Mouse (Mus musculus) cerebellum, postnatal 10 days (tissue): Measurements from ENCODE around the gene Tex35.

Source experiments
- DNase-seq, 2 experiments: peaks; one replicate each; pipeline ENCODE4 v3.0.0; 2021; ENCODE audit warnings: mixed read lengths in 2 of 2

Gene Tex35

DNA sequence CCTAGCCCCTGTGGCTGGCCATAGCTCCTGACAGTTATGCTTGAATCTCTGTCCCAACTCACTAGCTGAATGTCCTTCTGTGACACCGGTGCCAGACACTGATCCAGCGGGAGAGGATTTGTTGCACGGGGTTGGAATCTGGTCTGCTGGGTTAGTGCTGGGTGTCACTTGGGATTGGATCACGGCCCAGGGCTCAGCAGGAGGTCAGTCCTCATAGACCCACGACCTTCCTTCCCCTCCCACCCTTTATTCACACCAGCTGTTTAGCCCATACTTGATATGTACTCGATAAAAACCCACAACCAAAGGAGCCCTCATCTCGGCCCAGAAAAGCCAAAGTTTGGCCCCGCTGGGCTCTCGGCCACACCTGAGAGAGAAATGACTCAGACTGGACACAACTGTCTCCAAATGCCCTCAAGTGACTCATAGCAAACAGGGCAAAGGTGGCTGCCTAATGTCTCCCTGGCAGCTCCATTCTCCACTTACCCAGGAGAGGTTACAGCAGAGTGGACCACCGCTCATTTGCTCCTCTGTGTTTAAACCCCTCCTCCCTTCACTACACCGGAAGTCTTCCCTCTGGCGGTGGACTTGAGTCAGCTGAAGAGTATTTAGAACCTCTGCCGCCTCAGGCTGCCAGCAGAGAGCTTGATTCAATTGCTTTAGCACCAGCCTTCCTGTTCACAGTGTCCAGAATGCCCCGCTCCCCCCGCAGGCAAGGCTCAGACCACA is 27.2 kb downstream of the Tex35 start:
- DNase-seq = peak; percentile 43 to 45

DNA sequence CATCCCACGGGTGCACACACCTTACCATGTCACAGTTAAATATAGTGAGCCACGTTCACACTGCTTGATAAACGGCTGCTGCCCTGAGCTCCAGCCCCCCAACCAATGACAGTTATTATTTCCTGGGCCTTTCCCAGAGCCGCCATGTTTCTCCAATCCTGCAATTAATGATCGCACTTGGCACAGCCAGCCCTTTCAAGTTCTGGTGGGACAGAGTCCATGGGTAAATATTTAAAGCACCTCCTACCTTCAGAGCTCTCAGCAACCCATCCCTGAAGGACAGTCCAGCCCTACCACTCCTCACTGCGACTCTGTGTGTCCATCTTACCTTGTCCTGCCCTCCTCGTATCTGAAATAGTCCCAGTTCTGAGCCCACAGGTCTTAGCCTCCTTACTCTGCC is 28.4 kb downstream of the Tex35 start:
- no peak for DNase-seq

DNA sequence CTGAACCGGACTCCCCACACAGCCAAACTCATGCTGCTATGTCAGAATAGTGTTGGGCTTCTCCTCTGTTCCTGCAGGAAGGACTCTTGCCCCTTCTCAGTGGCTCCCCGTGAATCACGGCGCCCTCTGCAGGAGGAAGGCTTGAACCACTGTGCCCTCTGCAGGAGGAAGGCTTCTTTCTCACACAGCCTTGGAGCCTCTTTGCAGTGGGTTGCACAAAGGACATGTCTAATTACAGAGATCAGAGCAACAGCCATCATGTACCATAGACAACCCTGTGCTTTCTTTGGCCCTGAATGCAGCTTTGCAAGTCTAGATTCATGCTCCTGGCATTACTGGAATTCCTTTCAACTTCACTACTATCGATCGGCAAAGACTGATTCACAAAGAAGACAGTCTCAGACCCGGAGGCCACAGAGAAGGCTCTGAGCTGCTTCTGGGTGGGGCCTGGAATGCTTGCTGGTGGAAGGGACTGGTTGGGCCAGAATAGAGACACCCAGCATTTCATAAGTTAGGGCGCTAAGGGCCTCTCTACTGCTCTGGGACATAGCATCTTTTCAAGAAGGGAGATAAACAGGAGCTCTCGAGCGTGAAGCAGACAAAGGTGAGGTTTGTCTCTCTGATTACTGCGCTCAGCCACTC is 29.0 kb downstream of the Tex35 start:
- peak; percentile 72 to 73 for DNase-seq

DNA sequence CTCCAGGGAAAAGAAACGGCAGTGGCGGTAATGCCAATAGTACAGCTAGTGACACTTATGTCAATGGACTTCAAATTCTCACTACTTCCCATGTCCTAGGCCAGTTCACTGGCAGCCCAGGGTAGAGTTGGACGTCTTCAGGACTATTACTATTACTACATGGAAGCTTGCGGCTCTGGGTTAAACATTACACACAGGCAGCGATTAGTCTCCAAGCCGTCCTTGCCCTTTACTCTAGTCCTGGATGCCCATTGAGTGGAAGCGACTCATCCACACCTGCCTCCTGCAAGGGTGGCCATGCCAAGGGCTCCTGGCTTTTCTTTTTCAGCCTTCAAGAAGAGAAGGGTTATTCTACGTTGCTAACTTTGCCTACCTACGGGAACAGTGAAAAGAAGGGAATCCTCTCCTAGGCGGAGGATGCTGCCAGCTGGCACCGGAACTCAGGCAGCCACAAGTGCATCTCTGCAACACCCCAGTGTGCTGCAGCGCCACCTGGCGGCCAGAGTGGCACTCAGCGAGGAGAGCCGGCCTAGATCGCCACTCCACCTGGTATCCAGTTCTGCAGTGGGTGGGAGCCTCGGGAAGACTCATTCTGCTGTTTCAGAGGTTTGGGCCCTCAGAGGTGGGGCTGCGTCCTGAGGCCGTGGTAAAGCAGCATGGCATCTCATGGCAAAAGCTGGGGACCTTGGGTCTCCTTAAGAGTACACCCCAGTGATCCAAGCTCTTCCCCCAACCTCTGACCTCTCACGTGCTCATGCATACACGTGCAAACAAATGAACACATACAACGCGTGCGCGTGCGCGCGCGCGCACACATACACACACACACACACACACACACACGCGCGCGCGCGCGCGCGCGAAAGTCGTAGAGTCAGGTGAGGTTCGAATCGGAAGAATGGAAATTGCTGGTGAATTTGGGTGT is 31.4 kb downstream of the Tex35 start:
- peak; percentile 98 to 99 for DNase-seq

DNA sequence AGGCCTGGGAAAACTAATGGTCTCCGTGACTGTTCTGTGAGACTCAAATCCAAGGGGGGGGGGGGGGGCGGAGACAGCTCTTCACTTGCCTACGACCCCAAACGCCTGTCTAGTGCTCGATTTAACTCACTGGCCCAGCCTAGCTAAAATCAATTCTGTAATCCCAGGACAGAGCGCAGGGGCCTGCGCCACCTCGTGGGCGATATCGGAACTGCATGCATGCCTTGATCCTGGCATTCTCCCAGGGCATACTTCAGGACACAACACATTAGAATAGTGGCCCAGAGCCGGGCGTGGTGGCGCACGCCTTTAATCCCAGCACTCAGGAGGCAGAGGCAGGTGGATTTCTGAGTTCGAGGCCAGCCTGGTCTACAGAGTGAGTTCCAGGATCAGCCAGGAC is 32.2 kb downstream of the Tex35 start:
- DNase-seq = peak; percentile 91 to 95

DNA sequence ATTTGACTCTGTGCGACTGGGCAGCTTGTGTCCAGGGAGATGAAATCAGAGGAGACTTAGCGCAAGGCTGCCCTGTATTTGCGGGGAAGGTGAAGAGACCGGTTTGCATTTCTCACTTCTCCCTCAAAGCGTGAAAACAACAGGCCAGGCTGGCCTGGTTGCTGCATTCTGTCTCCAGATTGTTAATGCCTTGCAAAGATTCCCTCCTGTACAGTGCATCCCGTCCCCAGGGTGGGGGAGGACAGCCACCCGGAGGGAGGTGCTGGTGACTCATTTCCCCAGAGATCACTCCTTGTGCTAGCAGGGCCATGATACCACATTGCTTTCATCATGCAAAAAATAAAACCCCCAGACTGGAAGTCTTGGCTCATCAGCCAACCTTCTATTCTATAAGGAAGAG is 33.5 kb downstream of the Tex35 start:
- no peak for DNase-seq

DNA sequence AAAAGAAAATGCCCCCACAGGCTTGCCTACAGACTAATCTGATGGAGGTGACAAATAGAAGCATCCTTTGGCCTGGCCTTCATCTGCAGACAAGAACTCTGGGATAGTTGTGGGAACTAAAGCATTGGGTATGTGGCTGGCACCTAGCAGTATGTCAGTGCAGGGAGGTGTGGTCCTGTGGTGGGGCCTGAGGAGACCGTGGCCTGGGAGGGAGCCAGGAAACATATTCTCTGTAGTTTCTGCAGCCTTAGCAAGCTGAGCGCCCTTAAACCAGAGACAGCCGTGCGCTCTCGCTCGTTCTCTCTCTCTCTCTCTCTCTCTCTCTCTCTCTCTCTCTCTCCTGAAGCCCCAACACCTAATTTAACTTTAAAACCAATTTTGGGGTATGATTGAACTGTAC is 34.1 kb downstream of the Tex35 start:
- DNase-seq = no peak

DNA sequence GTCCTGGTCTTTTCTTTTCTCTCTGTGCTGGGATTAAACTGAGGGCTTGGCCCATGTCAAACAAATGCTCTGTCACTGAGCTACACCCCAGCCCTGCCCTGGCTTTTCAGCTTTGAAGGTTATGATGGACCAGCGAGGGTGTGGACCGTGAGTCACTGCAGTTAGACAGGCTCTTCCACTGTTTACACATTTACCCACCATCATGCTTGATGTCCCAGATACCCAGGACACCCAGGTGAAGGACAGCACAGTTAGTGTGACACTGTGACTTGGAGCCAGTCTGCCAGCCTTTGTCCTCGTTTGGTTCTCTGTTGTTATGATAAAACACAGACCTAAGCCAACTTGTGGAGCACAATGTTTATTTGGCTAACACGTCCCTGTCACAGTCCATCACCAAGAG is 34.9 kb downstream of the Tex35 start:
- DNase-seq = no peak

DNA sequence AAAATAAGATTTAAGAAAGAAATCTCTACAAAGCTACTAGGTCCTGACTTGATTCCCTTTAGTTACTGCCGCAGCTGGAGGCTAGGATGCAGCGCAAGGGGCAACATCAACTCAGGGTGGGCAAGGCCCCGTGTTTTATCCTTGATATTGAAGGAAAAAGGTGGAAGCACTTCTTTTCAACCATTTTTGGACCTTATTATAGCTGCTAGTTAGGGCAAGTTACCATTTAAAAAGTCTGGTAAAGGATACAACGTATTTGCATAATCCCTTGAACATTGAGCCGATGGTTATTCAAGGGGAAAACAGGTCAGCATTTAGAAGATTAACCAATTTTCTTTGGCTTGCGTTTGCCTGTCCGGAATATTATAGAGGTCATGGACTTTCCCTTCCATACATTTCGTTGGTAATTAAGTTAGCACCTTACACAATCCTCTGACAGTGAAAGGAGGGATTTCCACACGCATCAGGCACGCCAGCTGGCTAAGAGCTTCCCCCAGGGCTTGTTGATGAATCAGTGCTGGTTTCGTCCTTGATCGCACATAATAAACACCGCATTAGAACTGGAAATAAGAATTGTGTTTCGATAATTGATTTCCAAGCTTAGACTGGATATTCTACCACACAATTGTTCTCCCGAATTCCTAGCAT is 39.2 kb downstream of the Tex35 start:
- no peak for DNase-seq

DNA sequence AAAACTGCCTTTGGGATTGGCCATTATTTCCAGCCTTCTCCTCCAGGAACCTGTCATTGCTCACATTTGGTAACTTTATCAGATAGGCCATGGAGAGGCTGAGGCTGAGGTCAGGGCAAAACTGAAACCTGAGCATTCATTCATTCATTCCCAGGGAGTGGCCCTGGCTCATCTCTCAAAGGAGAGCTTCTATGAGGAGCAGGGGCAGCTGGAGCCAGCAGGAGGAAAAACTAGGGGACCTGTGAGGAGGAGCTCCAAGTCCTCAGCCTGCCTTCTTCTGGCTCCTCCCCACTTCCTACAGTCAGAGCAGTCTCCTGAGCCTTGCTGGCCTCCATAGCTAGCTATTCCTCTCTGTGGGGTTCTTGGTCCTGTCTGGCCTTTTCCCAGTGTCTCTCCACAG is 40.2 kb downstream of the Tex35 start:
- DNase-seq = no peak

DNA sequence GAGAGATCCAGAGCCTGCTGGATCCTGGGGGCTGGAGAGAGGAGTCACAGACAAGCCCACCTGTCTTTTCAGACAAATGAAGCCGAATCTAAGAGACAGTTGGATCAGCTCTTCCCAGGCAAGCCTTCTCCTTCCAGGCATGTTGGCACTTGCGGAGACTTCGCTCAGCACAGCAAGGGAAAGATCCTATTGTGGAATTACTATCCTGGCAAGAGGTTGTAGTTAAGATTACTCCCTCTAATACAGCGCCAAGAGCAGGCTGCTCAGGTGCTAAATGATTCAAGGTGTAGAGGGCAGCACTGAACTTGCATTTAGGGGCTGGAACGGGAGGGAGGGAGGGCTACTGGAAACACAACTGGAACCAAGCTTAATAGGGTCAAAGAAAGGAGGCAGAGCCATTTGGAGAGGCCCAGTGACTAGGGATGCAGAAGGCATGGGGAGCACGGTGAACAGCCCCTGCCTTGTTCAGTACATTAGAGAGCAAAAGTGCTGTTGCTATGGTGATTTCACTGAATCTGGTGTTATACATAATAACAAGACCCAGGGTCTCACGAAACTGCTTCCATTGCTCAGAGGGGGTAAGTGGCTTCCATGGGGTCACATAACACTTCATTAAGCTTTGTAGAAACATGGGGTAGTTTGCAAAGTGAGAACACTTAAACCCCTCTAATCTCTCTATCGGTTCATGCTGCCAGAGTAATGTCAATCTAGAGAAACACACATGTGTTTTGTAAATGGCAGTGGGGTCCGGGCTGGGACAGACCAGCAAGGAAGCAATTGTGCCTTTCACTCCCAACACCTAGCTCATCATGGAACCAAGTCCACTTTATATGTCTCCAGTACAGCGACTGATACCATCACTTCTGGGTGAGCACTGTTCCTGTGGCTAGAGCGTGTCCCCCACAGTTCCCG is 42.4 kb downstream of the Tex35 start:
- peak in 1 of 2 experiments; percentile 33 for DNase-seq

DNA sequence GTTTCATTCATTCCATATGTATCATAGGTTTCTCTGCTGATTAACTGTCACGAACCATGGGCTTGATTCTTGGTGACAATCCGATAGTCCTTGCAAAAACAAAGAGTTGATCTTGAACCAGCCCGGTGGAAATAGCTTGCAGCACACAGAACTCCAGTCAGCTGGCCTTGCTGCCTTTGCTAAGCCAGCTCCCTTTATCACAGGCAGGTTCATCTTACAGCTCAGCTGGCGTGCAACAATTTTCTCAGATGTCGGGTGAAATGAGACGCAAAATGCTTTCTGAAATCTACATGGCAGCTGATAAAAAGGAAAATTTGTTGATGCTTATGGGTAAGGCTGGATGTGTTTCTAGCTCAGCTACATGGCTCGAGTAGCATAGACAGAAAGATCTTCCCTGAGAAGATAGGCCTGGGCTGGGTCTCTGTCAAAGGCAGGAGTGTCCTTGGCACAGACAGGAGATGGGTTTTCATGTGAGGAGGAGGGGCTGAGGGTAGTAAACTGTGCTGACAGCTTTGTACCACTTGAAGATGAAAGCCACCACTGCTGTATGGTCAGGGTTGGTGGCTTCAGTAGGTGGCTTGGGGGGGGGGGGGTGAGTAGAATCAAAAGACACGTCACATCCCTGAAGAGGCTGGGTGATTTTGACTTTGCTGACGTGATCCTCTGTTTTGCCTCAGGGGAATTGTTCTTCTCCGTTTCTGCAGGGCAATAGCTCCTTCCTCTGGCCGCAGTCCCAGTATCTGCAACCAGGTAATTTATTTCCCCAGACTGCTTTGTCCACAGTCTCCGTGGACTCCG is 45.0 kb downstream of the Tex35 start:
- DNase-seq = peak; percentile 33 to 48

DNA sequence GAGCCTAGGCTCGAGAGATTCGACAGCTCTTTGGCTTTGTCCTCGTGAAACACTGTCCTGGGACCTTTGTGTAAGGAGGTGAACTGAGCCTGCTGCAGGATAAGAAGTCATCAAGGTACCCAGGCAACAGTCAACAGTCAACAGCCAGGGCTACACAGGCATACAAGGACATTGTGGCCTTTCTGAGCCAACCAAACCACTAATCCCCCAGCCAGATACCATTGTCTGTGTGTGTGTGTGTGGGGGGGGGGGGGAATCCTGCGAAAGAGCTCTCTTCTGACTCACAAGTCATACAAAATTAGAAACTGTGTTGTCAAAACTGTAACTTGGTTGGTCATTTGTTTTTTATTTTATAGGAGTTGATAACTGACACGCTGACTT is 46.0 kb downstream of the Tex35 start:
- no peak for DNase-seq

DNA sequence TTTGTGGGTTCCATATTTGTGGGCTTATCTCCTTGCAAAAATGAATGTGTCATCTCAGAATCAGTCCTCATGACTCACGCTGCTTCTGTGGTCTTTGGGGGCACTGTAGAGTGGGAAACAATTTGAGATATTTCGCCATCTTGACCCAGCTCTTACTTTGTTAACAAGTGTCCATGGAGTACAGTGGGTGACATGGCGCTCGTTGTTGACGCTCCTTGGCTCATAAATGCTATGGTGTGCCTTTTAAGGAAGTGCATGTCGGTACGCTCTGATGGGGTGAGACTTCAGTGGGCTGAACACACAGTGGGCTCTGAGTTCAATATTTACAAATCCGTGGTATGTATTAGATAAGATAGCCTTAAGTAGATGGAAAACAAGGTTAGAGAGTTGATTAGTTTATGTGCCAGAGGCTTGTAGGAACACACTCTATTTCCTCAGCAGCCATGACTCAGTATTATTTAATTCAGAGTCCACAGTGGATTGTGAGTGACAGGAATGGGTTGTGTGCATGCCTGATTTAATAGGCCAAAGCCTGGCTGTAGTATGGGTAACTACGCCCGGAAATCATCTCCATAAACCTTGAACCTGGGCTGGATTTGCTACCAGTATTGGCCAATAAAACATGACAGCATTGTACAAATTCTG is 46.6 kb downstream of the Tex35 start:
- DNase-seq = no peak

DNA sequence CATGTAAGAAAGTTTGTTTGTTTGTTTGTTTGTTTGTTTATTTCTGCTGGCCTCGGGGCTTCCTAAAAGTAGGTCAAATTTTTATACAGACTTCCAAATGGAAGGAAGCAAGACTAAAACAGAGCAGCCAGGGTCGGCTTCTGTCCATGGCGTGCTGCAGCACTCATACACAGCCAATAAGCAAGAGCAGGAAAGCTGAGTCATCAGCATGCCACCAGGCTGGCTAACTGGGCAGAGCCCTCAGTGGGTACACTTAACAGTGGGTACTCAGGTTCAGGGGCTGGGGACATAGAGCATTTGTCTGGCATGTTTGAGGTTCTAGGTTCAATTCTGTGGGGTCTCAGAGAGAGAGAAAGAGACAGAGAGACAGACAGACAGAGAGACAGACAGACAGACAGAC is 47.3 kb downstream of the Tex35 start:
- no peak for DNase-seq

DNA sequence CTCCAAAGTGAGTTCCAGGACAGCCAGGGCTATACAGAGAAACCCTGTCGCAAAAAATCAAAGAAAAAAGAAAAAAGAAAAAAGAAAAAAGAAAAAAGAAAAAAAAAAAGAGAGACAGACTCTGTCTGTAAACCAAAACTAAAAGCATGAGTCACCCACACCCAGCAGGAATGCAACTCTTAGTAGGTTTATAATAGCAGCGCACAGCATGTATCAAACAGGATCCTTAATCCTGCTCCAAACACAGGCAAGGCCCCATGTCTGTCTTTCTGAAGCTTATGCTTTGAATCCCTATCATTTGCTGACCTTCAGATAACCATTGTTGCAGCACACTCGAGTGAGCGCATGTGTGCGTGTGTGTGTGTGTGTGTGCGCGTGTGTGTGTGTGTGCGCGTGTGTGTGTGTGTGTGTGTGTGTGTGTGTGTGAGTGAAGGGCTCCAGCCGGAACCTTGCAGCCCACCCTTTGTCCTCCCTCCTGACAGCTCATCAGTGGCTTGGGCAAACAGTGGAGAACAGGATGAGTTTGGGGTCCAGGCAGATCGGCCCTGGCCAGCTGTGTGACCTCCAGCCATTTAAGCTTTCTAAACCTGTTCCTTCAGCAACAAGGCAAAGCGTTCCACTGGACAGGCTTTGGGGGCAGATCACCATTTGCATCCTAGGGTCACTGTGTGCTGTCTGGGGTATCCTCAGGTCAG is 47.9 kb downstream of the Tex35 start:
- DNase-seq = no peak

DNA sequence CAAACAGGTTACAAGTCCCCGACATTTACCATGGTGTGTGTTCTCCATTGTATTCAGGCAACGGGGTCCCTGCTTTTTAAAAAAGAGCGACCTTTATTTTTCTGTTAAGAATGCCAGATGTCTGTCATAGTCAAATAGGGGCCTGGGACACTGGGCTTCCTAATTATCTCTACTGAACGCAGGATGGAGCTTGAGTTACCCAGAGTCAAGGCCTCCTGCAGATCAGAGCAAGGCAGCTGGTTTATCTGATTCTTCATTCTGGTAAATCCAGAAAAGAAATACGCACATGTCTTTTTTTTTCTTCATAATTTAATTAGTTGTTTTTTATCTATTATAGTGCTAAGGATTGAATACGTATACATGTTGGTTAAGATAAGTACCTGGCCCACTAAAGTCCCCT is 52.6 kb downstream of the Tex35 start:
- DNase-seq = no peak

DNA sequence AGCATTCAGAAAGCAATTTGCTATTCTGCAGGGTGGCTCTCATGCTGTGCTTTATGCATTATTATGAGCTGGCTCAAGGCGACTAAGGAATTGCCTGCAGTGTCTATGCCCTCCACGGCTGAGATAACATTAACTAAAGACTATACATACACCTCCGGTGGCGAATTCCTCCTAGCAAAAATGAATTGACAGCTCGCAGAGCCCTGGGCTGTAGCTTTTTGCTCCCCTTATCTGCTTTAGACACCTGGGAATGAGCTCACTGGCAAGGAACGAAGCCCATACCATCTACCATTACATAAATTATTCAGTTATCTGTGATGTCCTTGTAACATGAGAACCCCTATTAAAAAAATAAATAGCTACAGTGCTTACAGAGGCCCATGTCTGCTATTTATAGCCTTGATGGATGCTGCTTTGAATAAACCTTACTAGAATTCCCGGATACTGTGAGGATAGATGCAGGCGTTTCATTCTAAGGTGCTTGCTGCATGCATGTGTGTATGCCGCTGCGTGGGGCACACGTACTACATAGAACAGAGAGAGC is 53.1 kb downstream of the Tex35 start:
- no peak for DNase-seq

DNA sequence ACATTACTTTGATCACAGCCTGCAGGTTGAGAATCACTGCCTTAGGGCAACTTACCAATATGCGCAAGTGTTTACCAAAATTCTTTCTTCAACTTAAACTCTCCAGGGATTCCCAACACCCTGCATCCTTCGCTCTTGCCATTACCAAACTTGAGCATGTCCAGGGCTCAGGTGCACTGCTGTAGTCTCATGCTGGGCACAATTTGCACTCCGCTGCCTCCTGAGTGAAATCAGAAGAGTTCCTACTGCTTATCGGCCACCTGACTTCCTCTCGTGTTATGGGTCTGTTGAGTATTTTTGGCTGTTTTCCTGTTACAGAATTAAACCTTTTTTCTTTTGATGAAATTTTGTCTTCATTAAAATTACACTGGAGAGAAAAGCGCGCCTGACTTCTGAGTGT is 53.8 kb downstream of the Tex35 start:
- peak in 1 of 2 experiments; percentile 57 for DNase-seq

DNA sequence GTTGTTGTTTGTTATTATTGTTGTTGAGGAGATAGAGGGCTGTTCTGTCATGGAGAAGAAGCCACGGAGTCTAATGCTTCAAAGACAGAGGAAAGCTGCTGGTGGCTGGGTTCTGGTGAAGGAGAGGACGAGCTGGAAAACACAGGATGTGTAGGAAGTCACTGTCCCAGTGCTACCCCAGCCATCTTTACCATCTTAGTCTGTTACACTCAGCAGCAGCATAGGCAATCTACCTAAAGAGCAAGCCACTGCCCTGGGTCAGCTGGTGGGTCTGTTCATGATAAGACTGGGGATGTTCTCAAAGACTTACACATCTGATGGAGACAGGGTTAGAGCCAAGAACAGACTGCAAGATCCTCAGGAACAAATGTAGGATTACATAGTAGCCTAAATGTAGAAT is 58.6 kb downstream of the Tex35 start:
- no peak for DNase-seq
